17 mouse cellular contexts compared by ENCODE assay signal in the genomic region with DNA sequence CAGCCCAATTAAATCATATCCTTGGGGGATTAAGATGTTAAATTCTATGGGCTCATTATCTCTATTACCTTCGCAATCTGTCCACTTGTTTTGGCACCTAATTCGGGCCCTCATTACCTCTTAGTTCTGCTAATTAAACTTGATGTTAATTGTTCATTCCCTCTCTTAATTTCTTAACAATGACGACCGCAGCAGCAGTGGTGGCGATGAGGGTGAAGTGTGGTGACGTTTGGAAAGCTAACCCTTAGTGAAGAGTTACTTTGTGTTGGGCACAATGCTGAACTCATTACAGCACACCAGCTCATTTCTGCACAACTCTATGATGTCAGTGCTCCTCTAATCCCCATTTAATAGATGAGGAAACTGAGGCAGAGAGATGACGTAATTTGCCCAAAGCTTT. TPM values are rescaled to one million over a fixed set of nuclear protein-coding genes. Genes with fewer than 3 reads are reported as not detected.
DNase-seq lines count a peak whose midpoint lies in the region; ATAC-seq and TF ChIP-seq lines count a peak whose summit lies in the region.
"Had no signal": no experiment of that assay in that cellular context is flagged by ENCODE, and none has a peak within 500 bp of the region (broad histone marks: within the 10 kb centered on the region; RNA-seq: fewer than 3 reads in every experiment).

No protein-coding gene starts in this region.

- peaks cover 8% of the 10 kb centered on the region; the same call in 1 of the 2 replicates for H3K4me1 ChIP-seq in neural tube, embryonic 15.5 days
- peaks cover 18% of the 10 kb centered on the region for H3K4me1 ChIP-seq in forebrain, embryonic 13.5 days
- no peaks in the 10 kb centered on the region for H3K4me1 ChIP-seq in midbrain, embryonic 11.5 days (ENCODE audit: control insufficient read depth, insufficient read depth, low read length)
- H3K4me1 ChIP-seq in intestine, embryonic 15.5 days (replicated peaks), result peaks cover 9% of the 10 kb centered on the region; the same call in 1 of the 2 replicates
- H3K4me1 ChIP-seq: hindbrain, embryonic 15.5 days had no signal

- 0 out of 2 replicates have a peak, but pooled peaks have one; percentile 22 for ATAC-seq in neural tube, embryonic 15.5 days (ENCODE audit: low FRiP score)
- peak; percentile 92 for ATAC-seq in forebrain, embryonic 13.5 days
- no peak for ATAC-seq in midbrain, embryonic 11.5 days (ENCODE audit: low FRiP score)
- no peak for ATAC-seq in intestine, embryonic 15.5 days
- ATAC-seq: intestine, postnatal 0 days had no signal

- H3ac ChIP-seq in myocyte (ENCODE audit: control insufficient read depth, insufficient read length), result no peak overlapping the region

- no peaks in the 10 kb centered on the region for H3K27me3 ChIP-seq in neural tube, embryonic 15.5 days (replicated peaks)
- no peaks in the 10 kb centered on the region for H3K27me3 ChIP-seq in forebrain, embryonic 13.5 days
- H3K27me3 ChIP-seq in myocyte (ENCODE audit: control insufficient read depth, insufficient read depth, insufficient read length), result no peaks in the 10 kb centered on the region
- no peaks in the 10 kb centered on the region for H3K27me3 ChIP-seq in midbrain, embryonic 11.5 days (ENCODE audit: control insufficient read depth, insufficient read depth, low read length)
- no peaks in the 10 kb centered on the region for H3K27me3 ChIP-seq in intestine, embryonic 15.5 days (replicated peaks)
- H3K27me3 ChIP-seq: embryonic facial prominence, embryonic 13.5 days; heart, embryonic 12.5 days; hindbrain, embryonic 15.5 days had no signal

- no peak overlapping the region for H3K27ac ChIP-seq in neural tube, embryonic 15.5 days (replicated peaks)
- H3K27ac ChIP-seq in forebrain, embryonic 13.5 days, result no peak overlapping the region
- H3K27ac ChIP-seq in midbrain, embryonic 11.5 days (ENCODE audit: low read depth, low read length), result no peak overlapping the region
- no peak overlapping the region for H3K27ac ChIP-seq in intestine, embryonic 15.5 days
- H3K27ac ChIP-seq: embryonic facial prominence, embryonic 13.5 days; hindbrain, embryonic 15.5 days had no signal

- H3K79me2 ChIP-seq in myocyte (ENCODE audit: control insufficient read depth, insufficient read depth), result peaks cover under 1% of the 10 kb centered on the region

- TF ChIP-seq POLR2A in myocyte (IDR thresholded peaks at IDR 0.05; ENCODE audit: insufficient read length, low read depth), result no peak

- H3K4me2 ChIP-seq in neural tube, embryonic 15.5 days, result no peak overlapping the region
- H3K4me2 ChIP-seq in forebrain, embryonic 13.5 days, result no peak overlapping the region
- H3K4me2 ChIP-seq in myocyte (ENCODE audit: low read depth), result peak overlapping the region; percentile 58
- H3K4me2 ChIP-seq in midbrain, embryonic 11.5 days, result no peak overlapping the region
- no peak overlapping the region for H3K4me2 ChIP-seq in intestine, embryonic 15.5 days (replicated peaks)
- H3K4me2 ChIP-seq: embryonic facial prominence, embryonic 13.5 days; heart, embryonic 12.5 days; hindbrain, embryonic 15.5 days had no signal

- H3K36me3 ChIP-seq in neural tube, embryonic 15.5 days, result no peaks in the 10 kb centered on the region
- no peaks in the 10 kb centered on the region for H3K36me3 ChIP-seq in forebrain, embryonic 13.5 days (ENCODE audit: poor library complexity, severe bottlenecking)
- H3K36me3 ChIP-seq in myocyte (ENCODE audit: control insufficient read depth, insufficient read depth), result no peaks in the 10 kb centered on the region
- H3K36me3 ChIP-seq in midbrain, embryonic 11.5 days (ENCODE audit: control insufficient read depth, insufficient read depth, low read length), result no peaks in the 10 kb centered on the region
- H3K36me3 ChIP-seq in intestine, embryonic 15.5 days, result no peaks in the 10 kb centered on the region
- H3K36me3 ChIP-seq: hindbrain, embryonic 15.5 days had no signal

- no peaks in the 10 kb centered on the region for H3K9me3 ChIP-seq in neural tube, embryonic 15.5 days (replicated peaks)
- no peaks in the 10 kb centered on the region for H3K9me3 ChIP-seq in forebrain, embryonic 13.5 days (replicated peaks)
- H3K9me3 ChIP-seq in midbrain, embryonic 11.5 days (ENCODE audit: control insufficient read depth, low read length), result no peaks in the 10 kb centered on the region
- no peaks in the 10 kb centered on the region for H3K9me3 ChIP-seq in intestine, embryonic 15.5 days
- H3K9me3 ChIP-seq: embryonic facial prominence, embryonic 13.5 days; heart, embryonic 12.5 days; hindbrain, embryonic 15.5 days had no signal

- no peak overlapping the region for H3K9ac ChIP-seq in neural tube, embryonic 15.5 days (replicated peaks)
- no peak overlapping the region for H3K9ac ChIP-seq in forebrain, embryonic 13.5 days
- H3K9ac ChIP-seq in midbrain, embryonic 11.5 days (ENCODE audit: low read length), result no peak overlapping the region
- no peak overlapping the region for H3K9ac ChIP-seq in intestine, embryonic 15.5 days
- H3K9ac ChIP-seq: embryonic facial prominence, embryonic 13.5 days; heart, embryonic 12.5 days; hindbrain, embryonic 15.5 days had no signal

- H3K4me3 ChIP-seq in neural tube, embryonic 15.5 days (replicated peaks), result no peak overlapping the region
- H3K4me3 ChIP-seq in forebrain, embryonic 13.5 days, result no peak overlapping the region
- no peak overlapping the region for H3K4me3 ChIP-seq in myocyte
- H3K4me3 ChIP-seq in midbrain, embryonic 11.5 days (ENCODE audit: low read depth, low read length), result no peak overlapping the region
- no peak overlapping the region for H3K4me3 ChIP-seq in intestine, embryonic 15.5 days (replicated peaks)
- H3K4me3 ChIP-seq: embryonic facial prominence, embryonic 13.5 days; heart, embryonic 12.5 days; hindbrain, embryonic 15.5 days had no signal

- DNase-seq in neural tube, embryonic 10.5 days (ENCODE audit: extremely low spot score, low spot score), result no peak
- no peak for DNase-seq in midbrain, embryonic 11.5 days (ENCODE audit: low spot score, missing footprints)
- no peak for DNase-seq in spleen, adult 12 weeks (ENCODE audit: low spot score)
- DNase-seq: adrenal gland, adult 8-10 months; cerebellum, adult 11-12 months; cerebellum, adult 9-11 months; cerebellum, postnatal 36 days; gastrocnemius, postnatal 36 days; kidney, adult 8-10 months had no signal

- 59% methylated on average over 7 of the region's 7 CpGs for WGBS in neural tube, embryonic 15.5 days
- 25% methylated on average over 7 of the region's 7 CpGs for WGBS in forebrain, embryonic 13.5 days
- WGBS in midbrain, embryonic 11.5 days, result 87% methylated on average over 7 of the region's 7 CpGs
- WGBS in intestine, embryonic 15.5 days, result 91% methylated on average over 7 of the region's 7 CpGs

TF ChIP-seq in myocyte, 11 proteins besides CTCF, POLR2A, EP300 and RAD21:
- TF ChIP-seq POLR2AphosphoS2 (IDR thresholded peaks at IDR 0.05; ENCODE audit: insufficient read length, low read depth) (no peak), USF1 (IDR thresholded peaks at IDR 0.05; ENCODE audit: low read depth) (no peak), SRF (IDR thresholded peaks at IDR 0.05; ENCODE audit: control insufficient read depth, insufficient read length, low read depth) (no peak), MYOG (IDR thresholded peaks at IDR 0.05; ENCODE audit: control insufficient read depth in 1 of 3, insufficient read depth in 1 of 3, insufficient read length in 2 of 3, low read depth in 2 of 3) (no peak), REST (IDR thresholded peaks at IDR 0.05; ENCODE audit: insufficient read depth, insufficient read length) (no peak), TCF3 (IDR thresholded peaks at IDR 0.05; ENCODE audit: insufficient read length, low read depth) (no peak), TCF12 (IDR thresholded peaks at IDR 0.05; ENCODE audit: insufficient read depth, poor library complexity, severe bottlenecking) (no peak), CEBPB (IDR thresholded peaks at IDR 0.05; ENCODE audit: insufficient read depth, poor library complexity, severe bottlenecking) (no peak), E2F4 (IDR thresholded peaks at IDR 0.05; ENCODE audit: insufficient read depth) (no peak), MYOD1 (IDR thresholded peaks at IDR 0.05; ENCODE audit: control insufficient read depth in 1 of 3, insufficient read length in 2 of 3, low read depth in 2 of 3) (no peak), MAX (IDR thresholded peaks at IDR 0.05; ENCODE audit: low read depth) (no peak)
TF ChIP-seq in myocyte: peak in this region for 0.

RNA-seq across cellular contexts. Expression of a gene that starts 28.6 kb away (rescaled TPM):
- polyA plus RNA-seq in neural tube, embryonic 15.5 days (2015; fragmentation: Nextera tagmentation; extraction: Ambion mirVana), result 36.3 and 38.0 TPM in 2 replicates
- polyA plus RNA-seq in forebrain, embryonic 13.5 days (2015; fragmentation: Nextera tagmentation; extraction: Ambion mirVana), result 28.8 and 32.0 TPM in 2 replicates
- polyA plus RNA-seq in myocyte (2012; fragmentation: generic; extraction: Trizol), result 16.3 TPM
- polyA plus RNA-seq in midbrain, embryonic 11.5 days (2014; fragmentation: Nextera tagmentation; extraction: Ambion mirVana), result 48.7 and 48.9 TPM in 2 replicates
- polyA plus RNA-seq in intestine, embryonic 15.5 days (2015; fragmentation: Nextera tagmentation; extraction: Ambion mirVana), result 42.2 and 43.3 TPM in 2 replicates

RNA-seq across cellular contexts. Expression of a gene that starts 47.1 kb away (rescaled TPM):
- polyA plus RNA-seq in neural tube, embryonic 15.5 days (2015; fragmentation: Nextera tagmentation; extraction: Ambion mirVana), result 4.9 and 8.2 TPM in 2 replicates
- polyA plus RNA-seq in forebrain, embryonic 13.5 days (2015; fragmentation: Nextera tagmentation; extraction: Ambion mirVana), result 3.6 and 5.5 TPM in 2 replicates
- 14.9 TPM for polyA plus RNA-seq in myocyte (2012; fragmentation: generic; extraction: Trizol)
- polyA plus RNA-seq in midbrain, embryonic 11.5 days (2014; fragmentation: Nextera tagmentation; extraction: Ambion mirVana), result 5.0 and 6.8 TPM in 2 replicates
- 29.7 and 31.6 TPM in 2 replicates for polyA plus RNA-seq in intestine, embryonic 15.5 days (2015; fragmentation: Nextera tagmentation; extraction: Ambion mirVana)

RNA-seq across cellular contexts. Expression of a gene that starts 47.2 kb away (rescaled TPM):
- polyA plus RNA-seq in neural tube, embryonic 15.5 days (2015; fragmentation: Nextera tagmentation; extraction: Ambion mirVana), result 14.3 and 16.6 TPM in 2 replicates
- 14.1 and 14.8 TPM in 2 replicates for polyA plus RNA-seq in forebrain, embryonic 13.5 days (2015; fragmentation: Nextera tagmentation; extraction: Ambion mirVana)
- 6.4 TPM for polyA plus RNA-seq in myocyte (2012; fragmentation: generic; extraction: Trizol)
- polyA plus RNA-seq in midbrain, embryonic 11.5 days (2014; fragmentation: Nextera tagmentation; extraction: Ambion mirVana), result 15.4 and 17.4 TPM in 2 replicates
- 13.9 and 14.3 TPM in 2 replicates for polyA plus RNA-seq in intestine, embryonic 15.5 days (2015; fragmentation: Nextera tagmentation; extraction: Ambion mirVana)

Comparison
In these comparisons a context has a peak if more than half of its experiments do, and no peak if none do; other contexts are left out.
1. ATAC-seq: peak in neural tube, embryonic 15.5 days (single experiment) and forebrain, embryonic 13.5 days (single experiment); none in midbrain, embryonic 11.5 days (single experiment) and intestine, embryonic 15.5 days (single experiment).